Mouse (Mus musculus): ENCODE results near the gene Adam23. TPM values are rescaled to one million over a fixed set of nuclear protein-coding genes. Genes with fewer than 3 reads are reported as not detected.
"Not testable (repeated sequence)": the region's sequence is repeated elsewhere in the genome, so short reads cannot be mapped to it uniquely, and the experiment has no call there.

Adam23 gene
- total RNA-seq, 4 experiments from 2014 or later, result 1.9 to 2.8 (median 2.0) TPM

DNA sequence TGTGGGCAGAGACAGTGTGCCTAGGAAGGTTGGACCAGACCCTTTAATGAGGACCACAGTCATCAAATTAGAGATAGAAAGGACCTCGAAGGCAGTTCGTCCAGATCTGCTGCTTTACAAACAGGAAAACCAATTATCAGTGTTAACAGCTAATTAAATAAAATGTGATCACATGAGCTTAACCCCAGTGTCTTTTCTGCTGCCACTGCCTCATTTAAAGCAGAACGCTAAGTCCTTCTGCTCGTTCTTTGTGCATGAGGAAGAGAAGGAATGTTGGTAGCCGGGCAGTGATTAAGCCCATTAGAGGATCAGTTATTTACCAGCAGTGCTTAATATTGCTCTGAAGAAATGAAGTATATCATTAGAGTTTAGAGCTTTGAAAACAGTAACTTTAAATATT, 131.1 kb downstream of the Adam23 start:
- no peak for DNase-seq (ENCODE audit: low spot score)

DNA sequence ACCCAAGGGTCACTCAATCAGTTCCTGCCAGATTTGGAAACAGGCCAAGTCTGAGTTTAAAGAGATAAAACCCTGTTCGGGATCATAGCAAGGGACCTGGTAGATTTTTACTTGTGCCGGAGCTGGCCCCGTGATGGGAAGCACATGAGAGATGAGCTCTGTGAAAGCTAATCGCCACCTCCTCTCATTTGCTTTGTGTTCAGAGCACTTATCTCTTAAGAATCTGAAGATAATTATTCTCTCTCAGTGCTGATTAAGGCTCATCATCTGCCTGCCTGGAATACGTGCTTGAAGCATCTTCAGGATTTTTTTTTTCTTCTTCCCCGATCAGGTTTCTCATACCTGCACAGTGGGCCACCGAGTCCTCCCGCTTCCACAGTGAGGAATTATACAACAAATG, 133.5 kb downstream of the Adam23 start:
- DNase-seq (ENCODE audit: low spot score), result no peak

DNA sequence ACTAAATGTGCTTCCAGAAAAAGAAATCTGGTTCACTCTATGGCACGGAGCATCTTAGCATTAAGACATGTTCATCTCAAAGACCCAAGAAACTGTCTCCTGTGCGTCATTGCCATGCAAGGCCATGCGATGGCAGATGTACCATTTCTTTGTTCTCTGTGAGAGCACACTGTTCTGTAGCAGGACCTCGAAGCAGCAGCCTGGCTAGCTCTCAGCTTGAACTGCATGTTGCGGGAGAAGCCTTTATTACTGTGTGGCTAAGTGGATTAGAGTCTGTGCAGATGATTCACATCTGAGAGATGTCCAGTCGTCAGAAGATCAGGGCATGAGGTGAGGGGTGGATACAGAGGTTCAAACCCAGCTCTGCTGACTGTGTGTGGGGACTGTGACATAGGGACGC, 141.2 kb downstream of the Adam23 start:
- DNase-seq (ENCODE audit: low spot score), result no peak

DNA sequence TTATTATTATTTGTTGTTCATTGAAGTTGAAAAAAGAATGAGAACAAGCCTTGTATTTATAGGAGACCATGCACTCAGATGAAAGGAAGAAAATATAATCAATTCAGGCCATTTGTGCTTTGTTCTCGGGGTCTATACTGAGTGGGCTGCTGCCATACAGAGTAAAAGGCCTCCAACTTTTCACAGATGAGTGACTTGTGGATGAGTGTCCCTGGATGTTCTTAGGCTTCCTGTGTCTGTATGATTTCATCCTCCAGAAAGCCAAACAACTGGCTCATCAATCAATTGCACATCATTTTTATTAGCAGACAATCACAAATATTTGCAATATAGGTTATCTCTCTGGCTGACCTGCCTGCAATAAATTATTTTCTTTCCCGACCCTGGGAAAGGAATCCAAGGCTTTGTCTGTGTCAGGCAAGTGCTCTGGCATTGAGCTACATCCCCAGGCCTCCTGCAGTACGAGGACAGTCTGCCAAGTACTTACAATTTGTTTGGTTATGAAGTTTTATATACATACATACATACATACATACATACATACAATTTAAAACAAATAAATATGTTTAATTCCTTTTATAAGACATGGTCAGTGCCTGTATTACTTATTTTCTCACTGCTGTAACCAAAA, 158.3 kb downstream of the Adam23 start:
- no peak for DNase-seq (ENCODE audit: low spot score)

DNA sequence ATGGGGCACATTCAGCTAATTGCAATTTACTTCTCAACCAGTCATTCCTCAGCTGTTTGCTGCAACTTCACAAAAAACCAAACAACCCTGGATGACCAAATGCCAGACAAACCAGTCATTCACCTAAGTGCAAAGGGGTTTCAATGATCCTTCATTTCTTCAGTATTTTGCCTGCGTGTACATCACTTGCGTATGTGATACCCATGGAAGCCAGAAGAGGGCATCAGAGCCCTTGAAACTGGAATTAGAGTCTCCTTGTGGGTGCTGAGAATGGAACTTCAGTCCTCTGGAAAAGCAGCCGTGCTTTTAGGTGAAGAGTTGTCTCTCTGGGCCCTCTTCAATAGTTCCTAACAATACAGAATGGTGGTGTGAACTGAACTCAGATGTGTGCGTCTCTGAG, 163.9 kb downstream of the Adam23 start:
- no peak for DNase-seq (ENCODE audit: low spot score)

DNA sequence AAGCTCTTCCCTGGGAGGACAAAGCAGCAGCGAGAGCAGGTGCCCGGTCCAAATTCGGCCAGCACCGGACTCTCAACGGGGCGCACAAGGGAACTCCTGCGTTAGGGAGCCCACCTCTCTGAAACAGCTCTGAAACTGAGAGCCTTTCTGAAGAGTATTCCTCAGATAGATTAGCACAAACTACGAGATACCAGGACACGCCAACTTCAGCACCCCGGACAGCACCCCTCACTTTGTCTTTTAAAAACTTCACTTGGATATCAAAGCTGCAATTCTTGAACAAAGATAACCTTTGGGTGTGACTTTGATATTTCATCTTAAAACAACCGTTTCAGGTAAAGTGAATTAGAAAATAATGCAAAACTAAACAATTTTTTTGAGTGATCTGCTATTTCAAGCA, 168.9 kb downstream of the Adam23 start:
- no peak for DNase-seq (ENCODE audit: low spot score)

DNA sequence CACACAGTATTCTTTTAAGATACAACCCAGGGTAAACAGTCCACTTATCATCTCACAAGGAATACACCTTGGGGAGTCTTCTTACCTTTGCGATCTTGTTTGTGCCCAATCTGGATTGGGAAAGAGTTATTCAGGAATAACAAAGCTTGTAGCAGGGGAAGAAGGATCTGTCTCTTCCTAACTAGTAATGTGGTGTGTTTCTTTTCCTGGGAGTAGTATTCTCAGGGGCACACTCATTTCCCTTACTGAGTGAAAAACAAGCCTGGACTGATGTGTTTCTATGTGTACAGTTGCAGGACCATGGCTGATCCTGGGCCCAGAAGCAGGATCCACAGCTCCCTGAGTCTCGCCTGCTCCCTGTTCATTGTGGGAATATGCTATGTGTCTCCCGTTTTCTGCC, 170.0 kb downstream of the Adam23 start, which contains the start of gene Gm39653:
Gene Gm39653 (plus strand): TSS at position 301 of the 400 bp plus-strand sequence.
- no peak for DNase-seq (ENCODE audit: low spot score)

DNA sequence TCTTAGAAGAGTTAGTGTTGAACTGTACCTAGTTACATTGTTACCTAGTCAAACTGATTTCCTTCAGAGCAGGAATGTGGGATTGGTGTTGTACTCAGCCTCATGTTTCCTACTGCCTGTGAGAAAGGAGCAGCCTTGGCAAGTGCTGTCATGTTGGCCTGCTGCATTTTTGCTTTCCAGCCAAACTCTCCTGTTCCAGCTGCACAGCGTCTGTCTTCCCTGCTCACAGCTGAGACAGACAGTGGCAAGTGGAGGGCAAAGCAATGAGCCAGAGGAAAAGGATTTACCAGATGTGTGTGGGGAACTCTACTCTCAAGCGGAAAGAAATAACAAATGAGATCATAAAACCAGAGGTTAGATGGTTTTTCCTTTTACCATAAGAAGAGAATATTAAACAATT, 182.5 kb downstream of the Adam23 start:
- peak; percentile 18 for DNase-seq (ENCODE audit: low spot score)

DNA sequence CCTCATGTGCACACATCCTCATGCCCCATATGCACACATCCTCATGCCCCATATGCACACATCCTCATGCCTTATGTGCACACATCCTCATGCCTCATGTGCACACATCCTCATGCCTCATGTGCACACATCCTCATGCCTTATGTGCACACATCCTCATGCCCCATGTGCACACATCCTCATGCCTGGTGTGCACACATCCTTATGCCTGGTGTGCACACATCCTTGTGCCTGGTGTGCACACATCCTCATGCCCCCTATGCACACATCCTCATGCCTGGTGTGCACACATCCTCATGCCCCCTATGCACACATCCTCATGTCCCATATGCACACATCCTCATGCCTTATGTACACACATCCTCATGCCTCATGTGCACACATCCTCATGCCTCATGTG, 184.7 kb downstream of the Adam23 start:
- DNase-seq (ENCODE audit: low spot score), result not testable (repeated sequence)

DNA sequence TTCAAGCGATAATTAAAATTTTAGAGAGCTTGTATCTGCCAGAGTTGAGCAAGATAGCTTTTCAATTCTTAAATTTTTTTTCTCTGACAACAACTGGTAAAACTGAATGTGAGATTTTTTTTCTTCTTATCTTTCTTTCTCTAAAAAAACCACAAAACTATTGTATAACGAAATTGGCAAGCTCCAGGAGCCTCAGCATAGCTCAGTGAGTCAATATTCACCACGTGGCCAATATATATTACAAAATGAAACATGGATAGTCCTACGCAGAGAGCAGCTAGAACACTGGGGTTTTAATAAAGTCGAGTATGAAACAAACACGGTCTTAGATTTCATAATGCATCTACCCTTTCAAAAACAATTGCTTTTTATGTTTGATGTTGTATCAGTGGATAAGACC, 194.2 kb downstream of the Adam23 start:
- DNase-seq (ENCODE audit: low spot score), result no peak

Other genes with a start within 250 kb of the Adam23 start
- under 1 TPM; 0.25 to 0.55 (median 0.40) TPM for gene Gpr1, start 231.3 kb upstream of the Adam23 start, total RNA-seq (2022)
- gene Zdbf2, start 172.6 kb upstream of the Adam23 start, total RNA-seq (2022), result under 1 TPM; 0.11 to 0.32 (median 0.23) TPM
- gene Gm39653, start 170.1 kb downstream of the Adam23 start, total RNA-seq (2022), result not detected
- gene Dytn, start 241.0 kb downstream of the Adam23 start, total RNA-seq (2022), result not detected

All from heart, adult 8-10 months (tissue).